Mouse (Mus musculus) hindbrain, embryonic 13.5 days (tissue): ENCODE measurements around the gene Uqcc1. TPM values are rescaled to one million over a fixed set of nuclear protein-coding genes. Genes with fewer than 3 reads are reported as not detected.
A peak's percentile ranks its signal among the peaks of the same experiment; 100 is the strongest.

Experiments
- ATAC-seq: fragments of 200-750 bp; cut with Nextera tagmentation; 2 replicates; pipeline ENCODE4 v1.8.0; 2017; ENCODE audit warnings: moderate TSS enrichment; ENCODE audit not compliant: low FRiP score
- H3K27ac ChIP-seq: fragments of 300-500 bp; sonication (generic); 2 replicates; pipeline ENCODE4 v1.5.1; 2015; ENCODE audit warnings: inconsistent platforms, mild to moderate bottlenecking, moderate library complexity
- H3K27me3 ChIP-seq: fragments of 300-500 bp; sonication (generic); 2 replicates; pipeline ENCODE4 v1.6.1; 2015; ENCODE audit warnings: mild to moderate bottlenecking, inconsistent platforms
- H3K36me3 ChIP-seq: fragments of 300-500 bp; sonication (generic); 2 replicates; pipeline ENCODE4 v1.6.1; 2015; ENCODE audit warnings: mild to moderate bottlenecking, inconsistent platforms
- H3K4me1 ChIP-seq: fragments of 300-500 bp; sonication (generic); replicated peaks from 2 replicates; pipeline ENCODE4 v1.6.1; 2015; ENCODE audit warnings: inconsistent platforms
- H3K4me2 ChIP-seq: fragments of 300-500 bp; sonication (generic); 2 replicates; pipeline ENCODE4 v1.6.1; 2015; ENCODE audit warnings: inconsistent platforms, mild to moderate bottlenecking, moderate library complexity
- H3K4me3 ChIP-seq: fragments of 300-500 bp; sonication (generic); 2 replicates; pipeline ENCODE4 v1.5.1; 2015; ENCODE audit warnings: mild to moderate bottlenecking, inconsistent platforms
- H3K9ac ChIP-seq: fragments of 300-500 bp; sonication (generic); 2 replicates; pipeline ENCODE4 v1.6.1; 2015; ENCODE audit warnings: mild to moderate bottlenecking, inconsistent platforms
- H3K9me3 ChIP-seq: fragments of 300-500 bp; sonication (generic); 2 replicates; pipeline ENCODE4 v1.6.1; 2016; ENCODE audit warnings: inconsistent platforms
- WGBS: fragments of 180-500 bp; shearing (Covaris S2); methylation state at CpG from one replicate; pipeline ENCODE4 v1.1.7; 2015; 5-methylcytosine and 5-hydroxymethylcytosine counted together
- polyA plus RNA-seq: library from polyadenylated mRNA; unstranded; fragments of >200 nt; fragmentation: Nextera tagmentation; extraction: Ambion mirVana; gene quantifications from 2 replicates; pipeline ENCODE4 v1.2.1, GENCODE M21; 2015

Gene Uqcc1
- 57.6 and 59.6 TPM in 2 replicates for polyA plus RNA-seq

DNA sequence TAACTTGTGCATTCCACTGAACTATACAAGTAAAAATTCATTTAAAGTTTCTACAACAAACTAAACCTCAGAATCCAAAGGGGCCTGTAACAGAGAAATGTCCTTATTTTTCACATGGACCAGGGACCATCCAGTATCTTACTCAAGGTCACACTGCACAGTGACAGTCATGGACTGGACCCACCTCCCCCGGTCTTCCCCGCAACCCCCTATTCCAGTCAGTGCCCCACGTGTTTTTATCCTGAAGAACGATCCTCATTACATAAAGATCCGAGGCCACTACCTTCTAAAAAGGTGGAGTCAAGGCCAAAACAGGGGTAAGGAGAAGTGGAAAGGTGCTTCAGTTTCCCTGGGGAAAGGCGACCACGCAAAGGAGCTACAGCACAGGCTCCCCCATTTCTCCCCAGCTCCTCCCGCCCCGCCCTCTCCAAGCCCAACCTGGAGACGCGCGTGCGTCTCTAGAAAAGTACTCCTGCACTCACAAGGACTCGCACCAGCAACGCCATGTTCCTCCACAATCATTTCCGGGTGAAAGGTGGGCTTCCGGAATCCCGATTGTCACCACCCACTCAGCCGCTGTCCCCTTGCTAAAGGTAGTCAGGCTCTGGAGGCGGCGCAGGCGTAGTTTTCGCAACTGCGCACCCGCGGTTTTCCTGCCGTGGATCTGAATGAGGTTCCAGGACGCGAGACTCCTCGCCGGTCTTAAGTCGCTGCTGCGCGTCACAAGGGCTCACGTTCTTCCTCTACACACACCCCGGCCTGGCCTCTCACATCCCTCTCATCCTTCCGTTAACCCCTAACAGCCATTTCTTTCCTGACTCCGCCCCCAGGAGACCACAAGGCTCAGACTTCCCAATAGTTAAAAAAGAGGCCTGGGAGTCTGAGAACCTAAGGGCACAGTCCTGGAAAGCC lies at the start of gene Uqcc1:
Gene Uqcc1, minus strand, starts transcription at position 780 of the 912 bp plus-strand sequence.
- Histone ChIP-seq H3K36me3 (no peaks in the 10 kb centered on the region; the same call in 1 of the 2 replicates), H3K4me1 (peaks cover 16% of the 10 kb centered on the region), H3K27me3 (peaks cover 8% of the 10 kb centered on the region; the same call in 1 of the 2 replicates), H3K9ac (peak within 1 kb of the TSS; percentile 76), H3K9me3 (no peaks in the 10 kb centered on the region), H3K27ac (peak within 1 kb of the TSS; percentile 92), H3K4me3 (peak within 1 kb of the TSS; percentile 71), H3K4me2 (peak within 1 kb of the TSS; percentile 71)
- peak; percentile 98 for ATAC-seq
- WGBS = under 1% methylated on average over 38 of the region's 38 CpGs

DNA sequence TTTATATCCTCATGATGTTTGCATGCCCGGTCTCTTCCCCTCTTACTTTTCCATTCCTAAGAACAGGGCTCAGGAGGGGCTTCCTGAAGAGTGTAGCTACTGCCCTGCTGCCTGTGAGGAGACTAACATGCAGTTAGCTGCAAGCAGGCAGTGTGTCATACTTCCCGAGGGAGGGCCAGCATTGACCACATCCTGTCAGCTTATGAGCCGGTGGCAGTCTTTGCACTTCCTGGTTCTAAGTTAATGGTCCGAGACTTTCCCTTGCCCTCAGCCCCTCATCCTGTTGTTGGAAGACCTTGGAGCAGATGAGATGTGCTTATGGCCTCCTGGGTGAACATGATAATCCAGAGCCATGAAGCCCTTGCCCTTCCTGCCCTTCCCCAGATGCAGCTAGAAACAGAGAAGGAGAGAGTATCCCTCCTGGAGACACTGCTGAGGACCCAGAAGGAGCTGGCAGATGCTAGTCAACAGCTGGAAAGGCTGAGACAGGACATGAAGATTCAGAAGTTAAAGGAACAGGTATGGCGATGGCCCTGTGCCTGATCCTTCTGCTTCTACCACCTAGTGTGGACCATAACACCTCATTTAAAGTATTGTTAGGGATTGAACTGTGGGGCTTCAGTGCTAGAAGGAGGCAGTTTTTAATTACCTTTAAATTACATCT lies 49.4 kb upstream of the Uqcc1 start:
- peaks cover 92% of the 10 kb centered on the region for H3K36me3 ChIP-seq

DNA sequence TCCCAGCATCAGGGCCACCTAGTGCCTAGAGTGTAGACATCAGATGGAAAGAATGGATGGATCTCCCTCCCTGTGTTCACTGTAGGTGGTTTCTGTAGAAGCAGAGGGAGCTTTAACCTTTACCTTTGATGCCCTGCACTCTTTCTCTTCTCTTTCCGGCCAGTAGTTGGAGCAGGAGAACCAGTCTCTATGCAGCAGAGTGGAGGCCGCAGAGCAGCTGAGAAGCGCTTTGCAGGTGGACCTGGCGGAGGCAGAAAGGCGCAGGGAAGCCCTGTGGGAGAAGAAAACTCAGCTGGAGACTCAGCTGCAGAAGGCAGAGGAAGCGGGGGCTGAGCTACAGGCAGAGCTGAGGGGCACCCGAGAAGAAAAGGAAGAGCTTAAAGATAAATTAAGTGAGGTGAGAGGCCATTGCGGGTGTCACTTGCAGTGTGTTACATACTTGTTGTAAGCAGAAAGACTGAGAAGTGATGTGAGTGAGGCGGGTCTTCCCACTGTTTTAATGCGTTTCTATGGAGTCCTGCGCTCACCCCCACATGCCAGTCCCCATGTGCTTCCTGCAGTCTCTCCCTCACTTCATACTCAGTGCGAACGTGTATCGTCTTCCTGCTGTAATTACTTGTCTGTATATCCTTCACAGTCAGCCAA lies 44.1 kb upstream of the Uqcc1 start:
- Histone ChIP-seq H3K4me1 (no peaks in the 10 kb centered on the region), H3K4me3 (no peak overlapping the region), H3K4me2 (no peak overlapping the region), H3K27ac (no peak overlapping the region), H3K9me3 (no peaks in the 10 kb centered on the region), H3K36me3 (peaks cover 88% of the 10 kb centered on the region), H3K27me3 (no peaks in the 10 kb centered on the region), H3K9ac (no peak overlapping the region)
- ATAC-seq = no peak
- 81% methylated on average over 14 of the region's 14 CpGs for WGBS

More for the DNA sequence above, 49.4 kb upstream of the Uqcc1 start:
- ATAC-seq = no peak
- Histone ChIP-seq H3K4me1 (no peaks in the 10 kb centered on the region), H3K9me3 (no peaks in the 10 kb centered on the region), H3K27me3 (no peaks in the 10 kb centered on the region), H3K27ac (no peak overlapping the region), H3K9ac (no peak overlapping the region), H3K4me2 (no peak overlapping the region), H3K4me3 (no peak overlapping the region)
- WGBS = 88% methylated on average over 5 of the region's 5 CpGs

DNA sequence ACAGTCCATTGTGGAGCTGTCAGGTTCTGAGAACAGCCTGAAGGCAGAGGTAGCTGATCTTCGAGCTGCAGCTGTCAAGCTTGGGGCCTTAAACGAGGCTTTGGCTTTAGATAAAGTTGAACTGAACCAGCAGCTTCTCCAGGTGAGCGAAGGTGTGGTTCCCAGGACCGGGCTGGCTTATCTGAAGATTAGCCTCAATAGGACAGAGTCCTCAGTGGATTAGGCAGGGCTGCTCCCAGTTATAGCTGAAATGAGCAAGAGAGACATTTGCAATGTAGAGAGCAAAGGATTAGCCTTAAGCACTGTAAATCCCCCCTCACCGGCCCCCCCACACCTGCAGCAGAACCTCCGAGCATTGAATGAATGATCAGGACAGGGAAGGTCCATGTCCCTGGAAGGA lies 43.2 kb upstream of the Uqcc1 start:
- no peak overlapping the region for H3K9ac ChIP-seq
- WGBS = 92% methylated on average over 6 of the region's 6 CpGs
- ATAC-seq = no peak
- no peak overlapping the region for H3K27ac ChIP-seq
- no peaks in the 10 kb centered on the region for H3K9me3 ChIP-seq
- H3K36me3 ChIP-seq = peaks cover 91% of the 10 kb centered on the region
- H3K4me1 ChIP-seq = no peaks in the 10 kb centered on the region
- H3K4me2 ChIP-seq = no peak overlapping the region
- H3K27me3 ChIP-seq = no peaks in the 10 kb centered on the region
- H3K4me3 ChIP-seq = no peak overlapping the region

DNA sequence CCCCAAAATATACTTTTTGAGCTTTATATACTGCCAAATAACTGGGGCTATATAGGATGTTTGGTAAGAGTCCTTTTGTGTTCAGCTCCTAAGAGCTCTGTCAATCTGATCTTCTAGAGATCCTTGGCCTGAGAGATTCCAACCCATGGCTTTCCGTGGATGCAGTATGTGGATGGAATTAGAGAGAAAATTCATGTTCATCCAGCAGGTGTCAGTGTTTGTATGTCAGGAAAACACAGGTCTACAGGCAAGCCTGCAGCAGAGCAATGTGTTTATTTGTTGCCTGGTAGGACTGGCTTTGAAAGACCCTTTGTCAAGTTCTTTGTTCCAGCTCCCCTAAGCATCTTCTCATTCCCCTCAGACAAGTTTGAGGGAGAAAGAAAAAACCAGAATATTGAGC lies 32.9 kb upstream of the Uqcc1 start:
- Histone ChIP-seq H3K4me2 (no peak overlapping the region), H3K27ac (peak overlapping the region; percentile 60; the same call in 1 of the 2 replicates), H3K36me3 (peaks cover 53% of the 10 kb centered on the region), H3K27me3 (no peaks in the 10 kb centered on the region), H3K4me1 (peaks cover 12% of the 10 kb centered on the region), H3K4me3 (no peak overlapping the region), H3K9me3 (no peaks in the 10 kb centered on the region), H3K9ac (no peak overlapping the region)
- WGBS = 28% methylated on average over 1 of the region's 1 CpGs
- ATAC-seq = no peak

DNA sequence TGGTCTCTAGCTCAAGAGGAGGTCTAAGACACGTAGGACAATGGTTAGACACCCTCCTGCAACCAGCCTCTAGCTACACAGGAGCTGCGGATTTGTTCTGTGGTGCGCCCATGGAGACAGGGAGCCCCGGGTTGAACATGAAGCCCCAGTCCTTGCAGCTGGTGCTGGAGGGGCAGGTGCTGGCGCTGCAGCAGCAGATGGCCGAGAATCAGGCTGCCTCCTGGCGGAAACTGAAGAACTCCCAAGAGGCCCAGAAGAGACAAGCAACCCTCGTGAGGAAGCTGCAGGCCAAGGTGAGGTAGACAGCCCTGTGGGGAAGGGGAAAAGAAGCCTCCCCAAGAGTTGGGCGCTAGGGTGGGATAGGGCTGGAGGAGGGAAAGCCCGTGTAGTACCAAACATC lies 31.8 kb upstream of the Uqcc1 start:
- ATAC-seq = no peak
- H3K9ac ChIP-seq = peak overlapping the region; percentile 56; the same call in 1 of the 2 replicates

DNA sequence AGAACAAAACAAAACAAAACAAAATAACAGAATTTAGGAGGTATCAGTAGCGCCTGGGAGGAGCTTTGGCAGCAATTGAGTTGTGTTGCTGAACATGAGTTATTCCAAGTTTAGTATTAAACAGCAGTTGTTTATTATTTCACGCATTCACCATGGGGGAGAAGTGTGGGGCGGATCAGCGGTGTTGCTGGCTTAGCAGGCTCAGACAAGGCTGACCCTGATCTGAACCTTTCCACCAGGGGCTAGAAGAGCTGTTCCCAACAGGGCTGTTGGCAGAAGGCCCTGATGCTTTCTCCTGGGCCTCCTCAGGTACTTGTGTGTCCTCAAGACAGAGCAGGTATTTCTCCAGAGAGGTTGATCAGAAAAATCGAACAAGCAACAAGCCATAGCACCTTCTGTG lies 29.9 kb upstream of the Uqcc1 start:
- no peak overlapping the region for H3K27ac ChIP-seq
- no peaks in the 10 kb centered on the region for H3K9me3 ChIP-seq
- H3K27me3 ChIP-seq = no peaks in the 10 kb centered on the region
- 90% methylated on average over 5 of the region's 5 CpGs for WGBS
- H3K36me3 ChIP-seq = peaks cover 25% of the 10 kb centered on the region
- no peak for ATAC-seq
- H3K4me2 ChIP-seq = no peak overlapping the region
- H3K4me3 ChIP-seq = no peak overlapping the region
- no peak overlapping the region for H3K9ac ChIP-seq
- H3K4me1 ChIP-seq = peaks cover 22% of the 10 kb centered on the region

More for the DNA sequence above, 31.8 kb upstream of the Uqcc1 start:
- no peaks in the 10 kb centered on the region for H3K27me3 ChIP-seq
- H3K36me3 ChIP-seq = peaks cover 41% of the 10 kb centered on the region
- peaks cover 21% of the 10 kb centered on the region for H3K4me1 ChIP-seq
- H3K4me2 ChIP-seq = no peak overlapping the region
- WGBS = 70% methylated on average over 10 of the region's 10 CpGs
- H3K4me3 ChIP-seq = no peak overlapping the region
- peak overlapping the region; percentile 35; the same call in 1 of the 2 replicates for H3K27ac ChIP-seq
- no peaks in the 10 kb centered on the region for H3K9me3 ChIP-seq

DNA sequence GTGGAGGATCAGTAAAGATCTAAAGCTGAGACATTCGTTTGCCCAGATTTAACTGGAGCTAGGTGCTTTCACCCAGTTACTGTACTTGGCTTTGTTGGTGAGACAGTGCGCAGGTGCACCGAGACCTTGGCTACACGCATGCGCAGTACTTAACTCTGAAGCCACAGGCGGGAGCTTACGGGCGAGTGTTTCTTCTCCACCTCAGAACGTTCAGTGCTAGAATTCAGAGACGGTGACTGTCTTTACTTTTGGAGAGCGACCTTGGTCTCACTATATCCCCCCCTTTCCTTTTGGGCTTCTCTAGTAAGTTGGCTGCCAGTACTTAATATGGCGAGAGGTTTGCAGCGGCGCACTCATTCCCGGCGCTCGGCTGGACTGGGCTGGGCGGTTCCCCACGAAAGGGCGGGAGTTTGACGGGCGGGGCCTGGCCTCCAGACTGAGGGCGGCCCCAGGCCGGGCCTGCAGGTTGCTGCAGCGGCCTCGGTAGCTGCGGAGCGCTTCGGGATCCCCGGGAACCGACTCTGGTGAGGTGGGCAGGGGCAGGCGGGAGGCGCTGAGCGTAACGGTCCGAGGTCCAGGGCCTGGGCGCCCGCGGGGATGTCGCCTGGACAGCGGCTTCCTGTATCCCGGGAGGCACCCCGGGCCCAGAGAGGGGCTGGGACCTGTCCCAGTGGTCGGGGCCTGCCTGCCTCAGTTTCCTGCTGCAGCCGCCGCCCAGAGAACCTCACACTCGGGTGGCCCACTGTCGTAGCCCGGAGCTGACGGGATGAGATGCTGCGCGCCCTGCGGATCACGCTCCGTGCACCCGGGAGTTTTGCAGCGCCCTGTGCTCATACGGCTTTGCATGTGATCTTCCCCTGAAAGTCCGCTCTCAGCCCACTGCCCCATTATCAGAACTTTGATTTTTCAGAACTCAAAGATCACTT lies 26.3 kb upstream of the Uqcc1 start, which contains the start of gene Cep250:
Gene Cep250, plus strand, starts transcription at position 325 of the 926 bp plus-strand sequence.
- Histone ChIP-seq H3K9ac (peak within 1 kb of the TSS; percentile 95), H3K4me2 (peak within 1 kb of the TSS; percentile 63), H3K27ac (peak within 1 kb of the TSS; percentile 92), H3K27me3 (peaks cover 10% of the 10 kb centered on the region), H3K4me3 (peak within 1 kb of the TSS; percentile 69), H3K4me1 (peaks cover 10% of the 10 kb centered on the region), H3K9me3 (no peaks in the 10 kb centered on the region), H3K36me3 (peaks cover 4% of the 10 kb centered on the region; the same call in 1 of the 2 replicates)
- WGBS = under 1% methylated on average over 58 of the region's 59 CpGs
- peak; percentile 96 for ATAC-seq

DNA sequence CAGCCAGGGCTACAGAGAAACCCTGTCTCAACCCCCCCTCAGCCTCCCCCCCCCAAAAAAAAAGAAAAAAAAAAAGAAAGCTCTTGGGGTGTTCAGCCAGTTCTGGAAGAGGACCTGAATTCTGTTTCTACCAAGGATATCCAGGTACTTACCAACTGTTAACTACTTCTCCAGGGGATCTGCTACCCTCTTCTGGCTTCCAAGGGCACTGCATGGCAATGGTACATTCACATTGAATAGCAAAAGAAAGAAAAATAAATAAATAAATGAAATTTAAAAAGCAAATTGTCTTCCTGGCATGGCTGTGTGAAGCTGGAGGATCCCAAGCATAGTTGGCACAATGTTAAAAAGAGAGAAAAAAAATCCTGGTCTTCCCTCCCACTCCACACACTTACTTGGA lies 21.9 kb upstream of the Uqcc1 start:
- ATAC-seq = no peak
- Histone ChIP-seq H3K27ac (no peak overlapping the region), H3K4me1 (peaks cover 23% of the 10 kb centered on the region), H3K4me2 (no peak overlapping the region), H3K36me3 (no peaks in the 10 kb centered on the region), H3K9me3 (no peaks in the 10 kb centered on the region), H3K4me3 (no peak overlapping the region), H3K9ac (no peak overlapping the region), H3K27me3 (peaks cover 10% of the 10 kb centered on the region)

DNA sequence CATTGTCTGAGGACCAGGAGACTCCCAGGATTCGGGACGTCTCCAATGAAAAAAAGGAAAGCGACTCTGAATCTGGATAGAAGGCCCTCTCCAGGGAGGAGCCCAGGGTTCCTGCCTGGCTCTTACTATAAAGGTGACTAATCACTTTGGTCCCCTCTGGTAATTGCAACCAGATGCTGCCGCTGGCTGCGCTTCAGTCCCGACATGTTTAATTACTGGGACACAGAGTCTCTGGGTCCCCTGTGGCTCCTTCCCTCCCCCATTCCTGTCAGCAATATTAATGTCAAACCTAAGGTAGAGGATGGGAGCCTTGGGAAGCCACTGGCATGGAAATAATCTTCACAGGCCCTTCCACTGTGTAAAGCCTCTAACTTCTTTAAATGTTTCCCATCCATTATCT lies 19.3 kb upstream of the Uqcc1 start:
- Histone ChIP-seq H3K9me3 (no peaks in the 10 kb centered on the region), H3K4me2 (no peak overlapping the region), H3K36me3 (no peaks in the 10 kb centered on the region), H3K27ac (peak overlapping the region; percentile 30; the same call in 1 of the 2 replicates), H3K9ac (no peak overlapping the region), H3K4me3 (no peak overlapping the region), H3K27me3 (peaks cover 10% of the 10 kb centered on the region; the same call in 1 of the 2 replicates), H3K4me1 (peaks cover 37% of the 10 kb centered on the region)
- 21% methylated on average over 6 of the region's 6 CpGs for WGBS
- ATAC-seq = peak; percentile 59; the same call in 1 of the 2 replicates

DNA sequence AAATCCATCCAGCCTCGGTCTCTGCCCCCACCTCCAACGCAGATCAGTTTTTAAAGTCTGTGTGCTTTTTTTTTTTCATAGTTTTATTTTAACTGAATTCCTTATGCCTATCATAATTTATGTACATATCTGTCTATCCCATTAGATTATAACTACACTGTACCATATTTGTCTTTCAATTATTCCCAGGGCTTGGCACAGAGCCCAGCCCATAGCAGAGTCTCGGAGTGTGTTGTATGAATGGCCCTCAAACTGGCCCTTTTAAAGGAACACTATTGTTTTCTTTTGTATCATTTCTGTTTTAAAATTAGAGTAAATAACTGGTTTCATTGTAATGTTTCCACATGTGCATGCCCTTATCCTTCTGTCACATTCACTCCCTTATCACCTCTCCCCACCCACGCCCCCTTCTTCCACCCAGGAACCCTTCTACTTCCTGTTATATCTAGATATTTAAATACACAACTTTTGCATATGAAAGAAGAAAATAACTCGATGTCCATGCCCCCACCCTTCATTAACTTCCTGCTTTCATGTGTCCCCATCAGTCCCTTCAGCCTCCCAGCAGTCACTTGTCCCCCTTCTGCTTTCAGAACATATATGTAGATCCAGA lies 17.4 kb upstream of the Uqcc1 start:
- Histone ChIP-seq H3K36me3 (no peaks in the 10 kb centered on the region), H3K9me3 (no peaks in the 10 kb centered on the region), H3K4me1 (peaks cover 51% of the 10 kb centered on the region), H3K4me3 (no peak overlapping the region), H3K27me3 (peaks cover 6% of the 10 kb centered on the region; the same call in 1 of the 2 replicates), H3K27ac (no peak overlapping the region), H3K9ac (no peak overlapping the region), H3K4me2 (no peak overlapping the region)
- WGBS = 64% methylated on average over 5 of the region's 5 CpGs
- ATAC-seq = no peak
